ENCODE assay signal across 24 mouse cellular contexts in genomic region chr5:52415917-52416316, GRCm38 (mm10). TPM values are rescaled to one million over a fixed set of nuclear protein-coding genes. Genes with fewer than 3 reads are reported as not detected.
DNase-seq lines count a peak whose midpoint lies in the region; ATAC-seq lines count a peak whose summit lies in the region.
"Had no signal": no experiment of that assay in that cellular context is flagged by ENCODE, and none has a peak within 500 bp of the region (broad histone marks: within the 10 kb centered on the region; RNA-seq: fewer than 3 reads in every experiment).

No protein-coding gene starts in this region.

- peak; percentile 17 for DNase-seq in left cerebral cortex, postnatal 4 days
- no peak for DNase-seq in left cerebral cortex, adult 9 months (ENCODE audit: low spot score in 2 of 2)
- peak; percentile 46 for DNase-seq in cerebellum, adult 11 months
- DNase-seq in cerebellum, adult 8-10 months: peak; percentile 48
- DNase-seq in cerebellum, postnatal 14 days: peak; percentile 51 to 52
- DNase-seq in retina, embryonic 14.5 days (ENCODE audit: low spot score): no peak
- no peak for DNase-seq in forebrain, embryonic 11.5 days (ENCODE audit: low spot score)
- DNase-seq: adrenal gland, postnatal 10 days; embryo, embryonic 11 days; gastrocnemius, postnatal 36 days; heart, adult 11 months; heart, postnatal 14 days; kidney, adult 18-20 months had no signal

- no peak overlapping the region for H3K27ac ChIP-seq in forebrain, embryonic 11.5 days (ENCODE audit: low read depth, low read length)
- H3K27ac ChIP-seq: embryonic facial prominence, embryonic 15.5 days; forebrain, embryonic 10.5 days; forebrain, embryonic 15.5 days; heart, embryonic 10.5 days; hindbrain, embryonic 10.5 days; hindbrain, embryonic 14.5 days; intestine, embryonic 15.5 days had no signal

- no peak overlapping the region for H3K4me2 ChIP-seq in forebrain, embryonic 11.5 days (ENCODE audit: low read depth, low read length, severe bottlenecking)
- H3K4me2 ChIP-seq: embryonic facial prominence, embryonic 15.5 days; forebrain, embryonic 15.5 days; hindbrain, embryonic 14.5 days; intestine, embryonic 15.5 days had no signal

- no peak overlapping the region for H3K4me3 ChIP-seq in forebrain, embryonic 11.5 days (ENCODE audit: low read depth, low read length)
- H3K4me3 ChIP-seq: embryonic facial prominence, embryonic 15.5 days; erythroblast, embryonic 14.5 days; forebrain, embryonic 10.5 days; forebrain, embryonic 15.5 days; heart, embryonic 10.5 days; hindbrain, embryonic 10.5 days; intestine, embryonic 15.5 days had no signal

- 89% methylated on average over 6 of the region's 6 CpGs for WGBS in forebrain, embryonic 11.5 days

- H3K9me3 ChIP-seq in forebrain, embryonic 11.5 days (ENCODE audit: control insufficient read depth, low read length): no peaks in the 10 kb centered on the region
- H3K9me3 ChIP-seq: embryonic facial prominence, embryonic 15.5 days; forebrain, embryonic 10.5 days; forebrain, embryonic 15.5 days; heart, embryonic 10.5 days; hindbrain, embryonic 10.5 days; intestine, embryonic 15.5 days had no signal

- intact Hi-C loops in left cerebral cortex, postnatal 4 days (cut with DNase I): no loop called here

- no peaks in the 10 kb centered on the region for H3K4me1 ChIP-seq in forebrain, embryonic 11.5 days (replicated peaks; ENCODE audit: control insufficient read depth, insufficient read depth, low read length)
- H3K4me1 ChIP-seq: embryonic facial prominence, embryonic 15.5 days; forebrain, embryonic 15.5 days; heart, embryonic 10.5 days; intestine, embryonic 15.5 days had no signal

- ATAC-seq in megakaryocyte, adult 5-6 weeks (ENCODE audit: poor library complexity, severe bottlenecking): no peak
- ATAC-seq in forebrain, embryonic 11.5 days (replicated peaks; ENCODE audit: low FRiP score): no peak
- ATAC-seq: forebrain, embryonic 15.5 days; intestine, embryonic 15.5 days had no signal

- no peaks in the 10 kb centered on the region for H3K27me3 ChIP-seq in forebrain, embryonic 11.5 days (ENCODE audit: control insufficient read depth, insufficient read depth, low read length)
- H3K27me3 ChIP-seq: embryonic facial prominence, embryonic 15.5 days; forebrain, embryonic 15.5 days; intestine, embryonic 15.5 days had no signal

- H3K36me3 ChIP-seq in forebrain, embryonic 11.5 days (ENCODE audit: control insufficient read depth, insufficient read depth, low read length): no peaks in the 10 kb centered on the region
- H3K36me3 ChIP-seq: embryonic facial prominence, embryonic 15.5 days; forebrain, embryonic 10.5 days; forebrain, embryonic 15.5 days; heart, embryonic 10.5 days; hindbrain, embryonic 10.5 days; intestine, embryonic 15.5 days had no signal

- H3K9ac ChIP-seq in forebrain, embryonic 11.5 days (ENCODE audit: low read length): no peak overlapping the region
- H3K9ac ChIP-seq: embryonic facial prominence, embryonic 15.5 days; forebrain, embryonic 15.5 days; hindbrain, embryonic 14.5 days; intestine, embryonic 15.5 days had no signal

RNA-seq across cellular contexts. Expression of gene Sod3, which starts 52.3 kb away (rescaled TPM):
- 1 to 10 TPM; 2.6 to 2.9 TPM for total RNA-seq in left cerebral cortex, postnatal 4 days (2021)
- 0.07 and 0.11 TPM in 2 replicates for total RNA-seq in megakaryocyte, adult 5-6 weeks (2015)
- not detected in 2 replicates for total RNA-seq in megakaryocyte, adult 5-6 weeks (2017)
- 0.20 and 0.39 TPM in 2 replicates for polyA plus RNA-seq in forebrain, embryonic 11.5 days (2014; fragmentation: Nextera tagmentation; extraction: Ambion mirVana)
- total RNA-seq: common myeloid progenitor, adult 5-6 weeks; MEL had no signal

RNA-seq across cellular contexts. Expression of gene Ccdc149, which starts 55.4 kb away (rescaled TPM):
- 10 to 100 TPM; 28.2 to 30.7 TPM for total RNA-seq in left cerebral cortex, postnatal 4 days (2021)
- total RNA-seq in megakaryocyte, adult 5-6 weeks (2015): 0.09 TPM in 1 of 2 replicates, not detected in the other
- not detected in 2 replicates for total RNA-seq in megakaryocyte, adult 5-6 weeks (2017)
- polyA plus RNA-seq in forebrain, embryonic 11.5 days (2014; fragmentation: Nextera tagmentation; extraction: Ambion mirVana): 3.1 and 3.2 TPM in 2 replicates
- total RNA-seq: common myeloid progenitor, adult 5-6 weeks; MEL had no signal
- polyA plus RNA-seq: erythroblast, embryonic 14.5 days had no signal

Comparison
In these comparisons a context has a peak if more than half of its experiments do, and no peak if none do; other contexts are left out.
1. DNase-seq: peak in left cerebral cortex, postnatal 4 days (single experiment), cerebellum, adult 11 months (single experiment), cerebellum, adult 8-10 months (single experiment) and cerebellum, postnatal 14 days (2 of 2); none in left cerebral cortex, adult 9 months (0 of 2), retina, embryonic 14.5 days (single experiment) and forebrain, embryonic 11.5 days (single experiment).
2. RNA of gene Ccdc149, which starts 55.4 kb away (total RNA-seq): 28.2 to 30.7 TPM in left cerebral cortex, postnatal 4 days; 0.09 TPM in megakaryocyte, adult 5-6 weeks; every median in the first group is over 10 times any median in the second.